Mouse (Mus musculus) C2C12 (cell line): ENCODE results near the gene Akt3.

Source experiments
- CTCF ChIP-seq: IDR thresholded peaks from one replicate; pipeline ENCODE4 v1.5.1; 2011; ENCODE audit not compliant: control insufficient read depth, insufficient read depth, insufficient read length
- MAX ChIP-seq: IDR thresholded peaks from one replicate; pipeline ENCODE4 v1.6.1; 2011; ENCODE audit warnings: mild to moderate bottlenecking, control low read depth

DNA sequence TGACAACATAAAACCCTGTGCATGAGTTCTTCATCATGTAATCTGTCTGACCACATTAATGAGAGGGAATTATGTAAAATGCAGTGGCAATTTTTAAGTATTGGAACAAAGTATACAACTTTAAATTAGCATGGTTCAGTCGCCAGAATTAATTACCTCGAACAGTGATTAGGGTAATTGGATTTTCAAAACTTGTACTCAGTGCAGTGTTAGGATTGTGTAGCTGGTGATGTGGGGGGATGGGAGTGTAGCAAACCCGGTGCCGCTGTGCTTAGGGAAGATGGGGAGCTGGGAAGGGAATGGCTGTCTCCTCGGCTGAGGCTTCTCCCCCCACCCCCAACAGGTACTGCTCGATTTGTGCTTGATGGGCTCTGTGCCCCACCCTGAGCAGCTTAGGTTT lies 255.1 kb downstream of the Akt3 start:
- TF ChIP-seq CTCF = no peak
- no peak for TF ChIP-seq MAX
